Mouse (Mus musculus) cerebellum, adult 18-20 months (tissue): Measurements from ENCODE around the gene Tmem234.

ENCODE experiments used
- DNase-seq, 2 experiments: peaks; one replicate each; pipeline ENCODE4 v3.0.0; 2021

Gene Tmem234

GRCm38 (mm10) chr4:129622803-129623535 is 22.5 kb downstream of the Tmem234 start:
- DNase-seq, result peak; percentile 40 to 60

GRCm38 (mm10) chr4:129623681-129624091 is 23.2 kb downstream of the Tmem234 start, which contains the start of gene Ccdc28b:
Gene Ccdc28b, minus strand, starts transcription at chr4:129623947.
- DNase-seq, result peak; percentile 62 to 69

GRCm38 (mm10) chr4:129624281-129625028 is 24.0 kb downstream of the Tmem234 start:
- DNase-seq, result peak; percentile 87 to 94

GRCm38 (mm10) chr4:129625029-129625370 is 24.5 kb downstream of the Tmem234 start:
- peak; percentile 66 to 71 for DNase-seq

- DNase-seq, result no peak
These were observed 25.0 kb downstream of the Tmem234 start for GRCm38 (mm10) chr4:129625496-129625895.

GRCm38 (mm10) chr4:129626035-129626434 is 25.6 kb downstream of the Tmem234 start:
- DNase-seq, result no peak

- DNase-seq, result peak; percentile 50 to 62
These were observed 30.5 kb downstream of the Tmem234 start for GRCm38 (mm10) chr4:129630944-129631343.

- DNase-seq, result no peak
These were observed 31.4 kb downstream of the Tmem234 start for GRCm38 (mm10) chr4:129631867-129632266.

- DNase-seq, result no peak
These were observed 33.4 kb downstream of the Tmem234 start for GRCm38 (mm10) chr4:129633852-129634251.

GRCm38 (mm10) chr4:129639221-129639620 is 38.8 kb downstream of the Tmem234 start:
- DNase-seq, result no peak

- DNase-seq, result peak; percentile 63
These were observed 39.7 kb downstream of the Tmem234 start for GRCm38 (mm10) chr4:129640101-129640637.

GRCm38 (mm10) chr4:129640638-129641467 is 40.4 kb downstream of the Tmem234 start, which contains the start of gene Txlna:
Gene Txlna, minus strand, starts transcription at chr4:129641065.
- peak; percentile 97 to 99 for DNase-seq

- DNase-seq, result no peak
These were observed 41.3 kb downstream of the Tmem234 start for GRCm38 (mm10) chr4:129641756-129642155.

GRCm38 (mm10) chr4:129645204-129645603 is 44.7 kb downstream of the Tmem234 start:
- no peak for DNase-seq

- no peak for DNase-seq
These were observed 48.2 kb downstream of the Tmem234 start for GRCm38 (mm10) chr4:129648656-129649055.

GRCm38 (mm10) chr4:129650359-129650758 is 49.9 kb downstream of the Tmem234 start:
- no peak for DNase-seq

GRCm38 (mm10) chr4:129654770-129655169 is 54.3 kb downstream of the Tmem234 start:
- no peak for DNase-seq

- DNase-seq, result no peak
These were observed 61.1 kb downstream of the Tmem234 start for GRCm38 (mm10) chr4:129661584-129661983.

GRCm38 (mm10) chr4:129662255-129662813 is 61.9 kb downstream of the Tmem234 start:
- DNase-seq, result no peak

GRCm38 (mm10) chr4:129671491-129672082 is 71.1 kb downstream of the Tmem234 start:
- peak; percentile 54 to 56 for DNase-seq

- DNase-seq, result peak; percentile 88 to 95
These were observed 71.8 kb downstream of the Tmem234 start, which contains the start of gene Kpna6 for GRCm38 (mm10) chr4:129672083-129672877. Gene Kpna6, minus strand, starts transcription at chr4:129672767.
